Mouse (Mus musculus) layer of hippocampus, adult 8-10 months (tissue): ENCODE measurements around the gene Gm3055. TPM values are rescaled to one million over a fixed set of nuclear protein-coding genes. Genes with fewer than 3 reads are reported as not detected.
"Not testable (repeated sequence)": the region's sequence is repeated elsewhere in the genome, so short reads cannot be mapped to it uniquely, and the experiment has no call there.

Experiments used
- DNase-seq, 2 experiments: peaks; one replicate each; pipeline ENCODE4 v3.0.0; 2022; ENCODE audit warnings: low spot score in 2 of 2
- total RNA-seq, 4 experiments: library from RNA; stranded (reverse); gene quantifications; 2 replicates each; pipeline ENCODE4 v1.2.4; 2022

Gm3055 gene
- total RNA-seq = 10 to 100 TPM in 3 of 4 experiments, 1 to 10 TPM in 1; 5.4 to 15.0 (median 10.1) TPM

DNA sequence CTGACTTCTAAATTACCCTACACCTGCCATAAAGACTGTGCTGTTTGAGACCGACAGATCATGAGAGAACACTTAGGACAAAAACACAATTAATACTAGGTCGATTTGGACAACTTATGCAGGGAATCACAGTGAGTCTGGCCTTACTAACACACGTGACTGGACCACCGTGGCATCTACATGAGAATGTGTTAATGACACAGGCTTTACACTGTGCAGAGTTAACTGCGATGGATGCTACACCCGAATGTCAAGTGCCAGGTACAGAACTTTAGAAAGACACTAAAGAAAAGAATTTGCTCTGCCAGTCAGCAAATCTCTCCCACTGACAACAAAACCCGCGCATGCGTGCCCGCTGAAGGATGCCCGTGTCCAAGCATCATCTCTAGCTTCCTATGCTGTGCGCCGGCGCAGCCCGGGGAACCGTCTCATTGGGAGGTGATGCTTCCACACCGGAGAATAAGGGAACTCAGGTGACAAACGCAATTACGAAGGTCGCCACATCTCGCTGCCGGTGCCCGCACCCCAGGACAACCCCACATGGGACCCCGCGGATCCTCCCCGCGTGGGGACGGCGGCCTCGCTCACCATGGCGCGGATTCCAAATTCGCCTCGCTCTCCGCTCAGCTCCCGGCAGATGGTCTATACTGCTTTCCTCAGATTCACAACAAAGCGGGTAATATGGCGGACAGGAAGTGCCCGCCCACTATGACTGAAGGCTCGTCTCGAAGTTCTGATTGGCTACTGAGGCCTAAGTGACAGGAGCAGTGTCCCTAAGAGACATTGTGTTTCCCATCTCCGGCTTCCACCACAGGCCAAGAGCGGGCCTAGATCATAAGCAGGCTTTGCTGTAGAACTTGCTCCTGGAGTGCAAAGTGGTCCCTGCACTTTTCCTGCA lies at the start of gene Gm3055:
Gene Gm3055 (minus strand): TSS at position 656 of the 898 bp plus-strand sequence.
- not testable (repeated sequence) for DNase-seq

DNA sequence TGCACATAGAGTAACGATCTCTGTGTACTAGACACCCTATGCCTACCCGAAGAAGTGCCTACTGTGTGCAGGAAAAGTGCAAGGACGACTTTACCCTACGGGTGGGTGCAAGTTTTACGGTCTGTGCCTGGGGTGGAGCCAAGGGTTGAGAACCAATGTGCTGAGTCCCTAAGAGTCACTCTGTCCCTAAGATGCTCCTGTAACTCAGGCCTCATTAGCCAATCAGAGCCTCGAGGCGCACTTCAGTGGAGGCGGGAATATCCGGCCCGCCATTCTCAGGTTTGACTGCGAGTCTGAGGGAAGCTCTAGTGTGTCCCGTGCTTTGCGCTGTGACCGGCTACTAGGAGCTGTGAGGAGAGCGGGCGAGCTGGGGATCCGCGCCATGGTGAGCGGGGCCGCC lies 40.9 kb upstream of the Gm3055 start, which contains the start of gene Gm4767:
Gene Gm4767 (plus strand): TSS at position 288 of the 400 bp plus-strand sequence.
- not testable (repeated sequence) for DNase-seq

DNA sequence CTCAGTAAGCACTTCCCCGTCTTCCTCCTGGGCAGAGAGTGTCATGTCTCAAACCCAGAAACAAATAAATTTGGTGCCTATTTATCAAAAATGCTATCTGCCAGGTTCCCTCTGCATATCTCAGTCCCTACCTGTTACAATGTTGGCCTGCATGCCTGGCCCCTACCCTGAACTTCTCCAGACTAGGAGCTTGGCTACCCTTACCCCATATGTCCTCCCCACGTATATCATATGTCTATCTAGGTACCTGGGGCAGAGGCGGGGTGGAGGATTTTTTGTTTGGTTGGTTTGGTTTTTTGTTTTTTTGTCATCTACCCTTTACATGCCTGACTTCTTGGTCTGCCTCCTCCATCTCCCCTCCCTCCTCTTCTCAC lies 430 bp upstream of the Gm3055 start:
- DNase-seq = not testable (repeated sequence)

DNA sequence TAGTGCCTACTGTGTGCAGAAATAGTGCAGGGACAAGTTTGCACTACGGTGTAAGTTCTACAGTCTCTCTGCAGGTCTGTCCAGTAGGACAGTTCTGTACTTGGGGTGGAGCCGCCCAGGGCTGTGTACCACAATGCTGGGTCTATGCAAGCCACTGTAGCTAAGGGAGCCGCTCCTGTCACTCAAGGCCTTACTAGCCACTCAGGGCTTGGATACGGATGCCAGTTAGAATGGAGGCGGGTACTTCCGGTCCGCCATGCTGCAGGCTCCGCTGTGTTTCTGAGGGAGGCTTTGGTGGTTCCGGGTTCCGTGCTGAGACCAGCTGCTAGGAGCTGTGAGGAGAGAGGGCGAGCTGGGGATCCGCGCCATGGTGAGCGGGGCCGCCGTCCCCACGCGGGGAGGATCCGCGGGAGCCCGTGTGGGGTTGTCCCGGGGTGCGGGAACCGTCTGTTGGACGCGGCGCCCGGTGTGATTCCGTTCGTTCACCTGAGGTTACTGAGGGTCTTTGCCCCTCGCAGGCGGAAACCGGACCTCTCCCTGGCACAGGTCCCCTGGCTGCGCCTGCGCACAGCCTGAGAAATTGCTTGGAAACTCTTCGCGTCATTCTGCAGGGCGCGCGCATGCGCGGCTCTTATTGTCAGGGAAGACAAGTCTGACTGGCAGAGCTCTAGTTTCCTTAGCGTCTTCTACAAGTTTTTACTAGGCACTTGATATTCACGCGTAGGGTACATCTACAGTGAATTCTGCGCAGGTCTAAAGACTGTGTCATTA lies 66.2 kb downstream of the Gm3055 start, which contains the start of gene Zfp433:
Gene Zfp433 (plus strand): TSS at position 295 of the 771 bp plus-strand sequence.
- not testable (repeated sequence) for DNase-seq

Other genes starting within 250 kb of the Gm3055 start
- 1 to 10 TPM; 2.5 to 9.7 (median 5.7) TPM for gene Gna15, start 246.9 kb downstream of the Gm3055 start, total RNA-seq
- 100 to 1,000 TPM; 106 to 120 (median 114) TPM for gene Gna11, start 226.0 kb downstream of the Gm3055 start, total RNA-seq
- gene Aes, start 211.7 kb downstream of the Gm3055 start, total RNA-seq = 100 to 1,000 TPM; 659 to 695 (median 670) TPM
- gene Tle2, start 196.6 kb downstream of the Gm3055 start, total RNA-seq = 10 to 100 TPM; 34.5 to 59.9 (median 38.5) TPM
- gene Tle6, start 170.1 kb downstream of the Gm3055 start, total RNA-seq = 1 to 10 TPM; 5.0 to 7.3 (median 5.9) TPM
- gene BC025920, start 164.9 kb downstream of the Gm3055 start, total RNA-seq = 1 to 10 TPM; 3.3 to 3.9 (median 3.7) TPM
- gene Sirt6, start 143.4 kb downstream of the Gm3055 start, total RNA-seq = 10 to 100 TPM; 27.0 to 34.2 (median 29.5) TPM
- gene Ankrd24, start 142.6 kb downstream of the Gm3055 start, total RNA-seq = 10 to 100 TPM; 33.6 to 46.4 (median 40.3) TPM
- 1 to 10 TPM; 4.4 to 6.1 (median 4.7) TPM for gene Gm10778, start 122.1 kb downstream of the Gm3055 start, total RNA-seq
- gene Zfp433, start 66.3 kb downstream of the Gm3055 start, total RNA-seq = 10 to 100 TPM; 10.8 to 15.3 (median 12.2) TPM
- gene Gm4767, start 41.0 kb upstream of the Gm3055 start, total RNA-seq = 1 to 10 TPM; 1.7 to 2.9 (median 2.2) TPM
- 1 to 10 TPM; 2.0 to 4.2 (median 3.4) TPM for gene Gm32687, start 92.8 kb upstream of the Gm3055 start, total RNA-seq
- 1 to 10 TPM; 3.5 to 5.2 (median 4.0) TPM for gene Zfp781, start 159.3 kb upstream of the Gm3055 start, total RNA-seq